Mouse (Mus musculus): ENCODE results near the gene Tns2.

Gene Tns2

DNA sequence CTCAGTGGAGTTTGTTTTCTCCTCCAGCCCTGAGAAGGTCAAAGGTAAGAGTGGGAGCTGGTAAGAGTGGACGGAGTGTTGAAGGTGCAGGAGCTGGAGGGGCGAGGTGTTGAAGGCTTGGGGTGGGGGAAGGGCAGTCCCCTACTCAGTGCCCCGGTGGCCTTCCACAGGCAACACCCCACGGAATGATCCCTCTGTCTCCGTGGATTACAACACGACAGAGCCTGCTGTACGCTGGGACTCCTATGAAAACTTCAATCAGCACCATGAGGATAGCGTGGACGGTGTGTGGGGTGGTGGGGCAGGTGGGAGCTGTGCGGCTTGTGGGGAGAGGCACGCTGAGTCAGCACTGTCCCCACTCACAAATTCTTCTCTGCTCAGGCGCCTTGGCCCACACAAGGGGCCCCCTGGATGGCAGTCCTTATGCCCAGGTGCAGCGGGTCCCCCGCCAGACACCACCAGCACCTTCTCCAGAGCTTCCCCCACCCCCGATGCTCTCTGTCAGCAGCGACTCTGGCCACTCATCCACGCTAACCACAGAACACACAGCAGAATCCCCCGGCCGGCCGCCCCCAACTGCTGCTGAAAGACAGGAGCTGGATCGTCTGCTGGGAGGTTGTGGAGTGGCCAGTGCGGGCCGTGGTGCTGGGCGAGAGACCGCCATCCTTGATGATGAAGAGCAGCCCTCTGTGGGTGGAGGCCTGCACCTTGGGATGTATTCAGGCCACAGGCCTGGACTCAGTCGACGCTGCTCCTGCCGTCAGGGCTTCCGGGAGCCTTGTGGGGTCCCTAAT lies 10.7 kb downstream of the Tns2 start:
- DNase-seq: no peak

DNA sequence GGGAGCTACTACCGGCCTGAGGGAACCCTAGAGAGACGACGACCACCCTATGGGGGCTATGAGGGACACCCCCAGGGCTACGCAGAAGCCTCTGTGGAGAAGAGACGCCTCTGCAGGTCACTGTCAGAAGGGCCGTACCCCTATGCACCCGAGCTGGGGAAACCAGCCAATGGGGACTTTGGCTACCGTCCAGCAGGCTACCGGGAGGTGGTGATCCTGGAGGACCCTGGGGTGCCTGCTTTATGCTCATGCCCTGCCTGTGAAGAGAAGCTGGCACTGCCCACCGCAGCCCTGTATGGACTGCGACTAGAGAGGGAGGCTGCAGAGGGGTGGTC lies 11.2 kb downstream of the Tns2 start:
- DNase-seq: no peak

DNA sequence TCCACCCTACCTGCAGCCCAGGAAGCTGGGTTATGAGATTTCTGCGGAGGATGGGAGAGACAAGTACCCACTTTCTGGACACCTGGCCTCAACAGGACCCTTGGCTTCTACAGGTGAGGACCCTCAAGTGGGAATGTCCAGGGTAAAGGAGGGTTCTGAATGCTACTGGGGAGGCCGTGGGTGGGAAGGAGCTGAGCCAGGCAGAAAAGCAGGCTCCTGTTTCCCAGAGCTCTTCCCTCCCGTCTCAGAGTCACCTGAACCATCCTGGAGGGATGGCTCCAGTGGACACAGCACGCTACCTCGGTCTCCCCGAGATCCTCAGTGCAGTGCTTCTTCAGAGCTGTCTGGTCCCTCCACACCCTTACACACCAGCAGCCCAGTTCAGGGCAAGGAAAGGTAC lies 12.0 kb downstream of the Tns2 start:
- no peak for DNase-seq

DNA sequence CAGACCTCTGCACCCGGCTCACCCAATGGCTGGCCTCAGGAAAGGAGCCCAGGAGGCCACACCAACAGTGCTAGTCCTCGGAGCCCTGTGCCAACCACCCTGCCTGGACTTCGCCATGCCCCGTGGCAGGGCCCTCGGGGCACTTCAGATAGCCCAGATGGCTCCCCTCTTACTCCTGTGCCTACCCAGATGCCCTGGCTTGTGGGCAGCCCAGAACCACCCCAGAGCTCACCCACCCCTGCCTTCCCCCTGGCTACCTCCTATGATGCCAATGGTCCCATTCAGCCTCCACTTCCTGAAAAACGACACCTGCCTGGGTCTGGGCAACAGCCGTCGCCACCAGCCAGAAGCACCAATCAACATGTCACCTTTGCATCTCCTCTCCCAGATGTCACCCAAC lies 12.6 kb downstream of the Tns2 start:
- no peak for DNase-seq

DNA sequence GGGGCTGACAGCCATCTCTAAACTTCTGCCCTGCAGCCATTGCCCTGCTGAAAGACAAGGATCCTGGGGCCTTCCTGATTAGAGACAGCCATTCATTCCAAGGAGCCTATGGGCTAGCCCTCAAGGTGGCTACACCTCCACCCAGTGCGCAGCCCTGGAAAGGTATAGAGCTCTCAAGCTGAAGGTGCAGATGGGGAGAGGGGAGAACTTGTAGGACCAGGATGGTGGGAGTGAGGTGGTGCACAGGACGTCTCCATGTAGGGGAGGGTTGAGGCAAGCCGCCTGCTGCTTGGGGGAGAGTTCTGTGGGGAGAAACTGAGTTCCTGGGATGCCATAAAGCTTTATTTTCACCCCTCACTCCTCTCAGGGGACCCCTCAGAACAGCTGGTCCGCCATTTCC lies 13.5 kb downstream of the Tns2 start:
- no peak for DNase-seq

DNA sequence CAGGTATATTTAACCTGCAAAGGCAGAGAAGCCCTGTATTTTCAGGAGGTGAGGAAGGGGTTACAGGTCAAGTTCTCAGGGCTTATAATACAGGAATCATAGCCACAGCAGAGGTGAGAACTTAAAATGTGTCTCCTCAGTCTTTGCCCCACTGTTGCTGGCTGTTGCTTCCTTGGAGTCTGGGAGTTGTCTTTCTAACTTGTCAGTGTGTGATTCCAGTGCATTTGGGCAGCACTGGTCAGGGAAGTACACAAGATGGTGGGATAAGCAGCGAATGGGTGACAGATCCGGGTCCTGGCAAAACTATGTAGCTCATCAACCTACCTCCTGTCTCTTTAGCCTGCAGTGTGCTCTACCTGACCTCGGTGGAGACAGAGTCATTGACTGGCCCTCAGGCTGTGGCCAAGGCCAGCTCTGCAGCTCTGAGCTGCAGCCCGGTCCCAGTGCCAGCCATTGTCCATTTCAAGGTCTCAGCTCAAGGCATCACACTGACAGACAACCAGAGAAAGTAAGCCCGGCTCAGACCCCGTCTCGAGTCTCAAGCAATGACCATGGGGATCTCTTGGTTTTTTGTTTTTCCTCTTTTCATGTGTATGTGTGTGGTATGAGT lies 14.5 kb downstream of the Tns2 start:
- DNase-seq: no peak

DNA sequence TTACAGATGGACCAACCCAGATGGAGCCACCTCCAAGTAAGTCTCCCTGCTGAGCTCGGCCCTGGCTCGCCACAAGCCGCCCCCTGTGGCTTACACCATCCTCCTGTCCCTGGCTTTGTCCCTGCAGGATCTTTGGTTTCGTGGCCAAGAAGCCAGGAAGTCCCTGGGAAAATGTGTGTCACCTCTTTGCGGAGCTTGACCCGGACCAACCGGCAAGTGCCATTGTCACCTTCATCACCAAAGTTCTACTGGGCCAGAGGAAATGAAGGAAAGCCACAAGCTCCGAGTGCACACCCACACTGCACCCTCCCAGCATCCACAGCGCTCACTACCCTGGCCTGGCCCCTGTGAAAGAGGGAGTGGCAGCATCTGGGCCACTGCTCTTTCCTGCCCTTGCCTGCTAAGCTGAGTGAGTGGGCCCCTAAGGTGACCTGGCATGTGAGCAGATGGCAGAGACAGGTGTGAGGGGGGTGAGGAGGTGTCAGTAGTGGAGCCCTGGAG lies 15.6 kb downstream of the Tns2 start:
- DNase-seq: no peak

DNA sequence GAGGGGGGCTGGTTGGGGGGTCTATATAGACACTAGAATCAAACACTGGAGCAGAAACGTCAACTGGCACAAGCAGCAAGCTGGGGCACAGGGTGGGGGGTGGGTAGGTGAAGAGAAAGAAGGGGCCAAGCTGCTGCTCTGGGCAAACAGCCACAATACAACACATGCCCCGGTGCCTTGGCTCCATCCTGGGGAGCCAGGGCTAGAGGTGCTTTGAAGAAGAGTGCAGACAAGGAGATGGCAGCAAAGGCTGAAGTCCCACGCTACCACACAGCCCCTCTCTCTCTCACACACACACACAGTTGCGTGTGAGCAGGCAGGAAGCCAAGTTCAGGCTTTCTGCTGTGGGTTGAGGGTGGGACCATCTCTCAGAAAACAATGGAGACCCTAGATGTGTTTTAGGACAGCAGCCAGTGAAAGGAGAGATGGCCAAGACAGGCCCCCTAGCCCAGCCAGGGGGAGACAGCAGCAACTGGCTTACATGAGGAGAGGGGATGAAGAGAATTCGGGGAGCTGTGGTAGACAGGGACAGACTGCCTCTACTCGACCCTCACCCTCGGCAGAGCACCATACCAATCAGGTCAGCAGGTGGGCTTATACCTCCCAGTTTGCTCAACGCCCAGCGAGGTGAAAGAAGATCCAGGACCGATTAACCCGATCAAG lies 16.7 kb downstream of the Tns2 start:
- no peak for DNase-seq

DNA sequence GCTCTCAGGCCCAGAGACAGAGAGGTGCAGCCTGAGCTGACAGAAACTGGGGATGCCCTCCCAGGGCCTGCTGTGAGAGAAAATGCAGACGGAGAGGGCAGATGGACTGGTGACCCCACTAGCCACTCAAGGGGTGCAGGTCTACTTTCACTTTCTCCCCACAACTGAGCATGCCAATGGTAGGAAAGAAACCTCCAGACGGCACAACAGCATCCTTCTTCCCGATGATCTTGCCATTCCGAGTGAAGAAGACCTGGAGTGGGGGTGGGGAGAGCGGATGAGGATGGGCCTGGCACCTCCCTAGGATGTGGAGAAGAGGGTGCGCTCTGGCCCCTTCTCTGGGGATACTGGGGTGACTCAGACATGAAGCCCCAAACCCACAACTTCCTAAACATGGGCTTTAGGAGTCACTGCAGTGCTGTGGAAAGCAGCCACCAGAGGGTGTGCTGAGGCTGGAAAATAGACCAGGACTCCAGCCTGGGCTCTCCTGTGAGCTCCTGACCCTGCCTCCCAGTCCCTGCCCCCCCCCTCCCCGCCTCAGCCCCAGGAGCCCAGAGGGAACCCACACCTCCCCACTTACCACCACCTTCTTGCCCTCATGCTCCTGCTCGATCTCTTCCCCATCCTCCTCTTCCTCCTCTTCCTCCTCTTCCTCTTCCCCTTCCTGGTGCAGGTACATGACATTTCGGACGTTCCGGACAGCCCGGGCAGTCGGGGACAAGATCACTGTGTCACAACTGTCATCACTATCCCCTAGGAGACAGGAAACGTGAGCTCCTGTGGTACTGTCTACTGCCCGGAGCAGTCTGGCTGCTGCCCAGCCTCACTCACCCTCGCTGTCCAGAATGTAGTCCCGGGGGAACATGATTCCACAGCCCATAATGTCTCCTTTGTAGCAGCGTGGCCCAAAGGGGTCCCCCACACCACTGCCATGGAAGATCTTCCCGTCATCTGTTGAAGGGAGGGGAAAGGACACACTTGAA lies 17.5 kb downstream of the Tns2 start:
- DNase-seq: peak in 1 of 2 experiments; percentile 53

DNA sequence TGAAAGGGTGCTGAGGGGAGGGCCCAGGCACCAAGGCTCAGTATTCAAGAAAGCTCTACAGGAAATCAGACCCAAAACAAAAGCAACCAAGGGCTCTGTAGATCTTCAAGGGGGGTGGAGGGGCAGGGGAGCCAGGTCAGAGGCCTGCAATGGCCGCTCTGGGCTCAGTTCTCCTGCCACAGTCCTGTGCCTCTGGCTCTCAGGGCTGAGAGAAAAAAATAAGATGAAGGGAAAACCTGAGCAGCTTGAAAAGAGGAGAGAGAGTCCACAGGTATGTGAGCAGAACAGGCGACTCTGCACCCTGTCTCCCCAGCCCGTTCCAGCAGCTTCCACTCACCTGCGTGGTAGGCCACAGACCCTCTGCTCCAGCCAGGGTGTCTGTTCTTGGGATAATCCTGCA lies 18.4 kb downstream of the Tns2 start:
- DNase-seq: no peak

DNA sequence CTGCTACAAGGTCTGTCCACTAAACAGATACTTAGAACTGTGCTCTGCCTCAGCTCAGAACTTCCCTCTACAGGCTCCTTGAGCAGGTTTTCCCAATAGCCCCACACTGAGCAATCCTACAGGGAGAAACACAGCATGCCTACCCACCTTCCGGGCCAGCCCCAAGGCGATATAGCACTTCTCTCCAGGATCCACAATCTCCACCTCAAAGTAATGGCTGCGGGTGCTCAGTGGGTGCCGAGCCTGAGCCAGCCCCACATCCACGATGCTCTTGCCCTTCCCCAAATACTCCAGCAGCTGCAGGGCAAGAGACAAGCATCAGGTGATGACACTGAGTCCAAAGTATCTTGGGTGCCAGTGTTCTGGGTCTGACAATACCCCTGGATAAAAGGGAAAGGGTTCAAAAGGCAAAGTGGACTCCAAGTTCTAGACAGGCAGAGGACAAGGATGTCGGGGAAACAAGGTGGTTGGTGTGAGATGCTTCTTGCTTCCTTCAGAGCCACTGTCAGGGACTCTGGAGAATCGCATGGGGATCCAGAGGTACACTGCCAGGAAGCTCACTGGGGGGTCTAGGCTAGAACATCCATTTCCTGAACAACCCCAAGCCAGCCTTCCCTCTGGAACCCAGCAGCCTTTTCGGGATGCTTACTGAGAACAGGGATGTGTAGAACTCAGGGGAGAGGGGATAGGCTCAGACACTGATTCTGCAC lies 19.1 kb downstream of the Tns2 start:
- no peak for DNase-seq

DNA sequence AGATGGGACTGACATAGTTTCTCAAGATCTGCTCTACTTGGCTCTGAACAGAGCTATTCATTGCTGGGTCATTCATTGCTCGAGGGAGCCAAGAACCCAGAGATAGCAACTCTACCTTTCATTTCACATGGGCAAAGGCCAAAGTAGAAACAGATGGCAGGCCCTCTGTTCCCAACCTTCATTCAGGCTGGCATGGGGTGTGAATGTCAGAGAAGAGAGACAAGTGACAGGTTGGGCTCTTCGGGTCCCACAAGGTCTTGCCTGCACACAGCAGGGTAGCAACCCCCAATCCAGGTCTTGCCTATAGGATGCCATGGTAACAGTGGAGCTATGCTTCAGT lies 19.6 kb downstream of the Tns2 start:
- no peak for DNase-seq

DNA sequence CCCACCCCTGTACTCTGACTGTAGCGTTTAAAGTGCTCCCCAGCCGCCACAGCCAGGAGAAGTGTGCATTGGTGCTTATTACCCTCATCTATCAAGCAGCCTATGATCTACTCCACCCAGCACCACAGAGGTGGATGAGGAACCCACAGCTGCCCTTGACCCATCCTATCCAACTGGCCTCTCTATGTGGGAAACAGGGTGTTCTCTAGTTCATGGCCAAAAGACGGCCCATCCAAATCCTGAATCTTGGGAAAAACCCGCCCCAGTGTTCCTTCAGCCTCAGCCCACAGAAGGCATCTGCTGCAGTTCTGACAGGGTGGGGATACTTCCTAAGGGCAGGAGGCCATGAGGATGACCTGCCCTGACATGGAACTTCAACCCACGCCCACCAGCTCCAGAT lies 20.3 kb downstream of the Tns2 start:
- DNase-seq: peak in 1 of 2 experiments; percentile 7

DNA sequence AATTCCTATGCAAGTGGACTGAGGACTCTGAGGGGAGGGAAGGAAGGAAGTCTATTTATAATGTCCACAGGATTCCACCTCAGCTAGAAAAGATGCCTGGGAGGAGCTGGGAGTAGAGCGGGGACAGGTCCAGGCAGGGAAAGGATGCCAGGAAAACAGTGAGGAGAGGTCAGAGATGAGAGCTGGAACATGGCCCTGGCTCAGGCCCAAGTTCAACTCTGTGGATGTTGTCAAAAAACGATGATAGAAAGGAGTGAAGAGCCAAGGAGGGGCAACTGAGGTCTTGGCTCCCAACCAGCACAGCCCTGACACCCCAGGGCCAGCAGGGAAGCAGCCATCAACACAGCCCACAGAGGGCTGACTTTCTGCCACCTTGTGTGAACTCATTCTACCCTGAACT lies 26.1 kb downstream of the Tns2 start:
- peak; percentile 64 to 75 for DNase-seq

DNA sequence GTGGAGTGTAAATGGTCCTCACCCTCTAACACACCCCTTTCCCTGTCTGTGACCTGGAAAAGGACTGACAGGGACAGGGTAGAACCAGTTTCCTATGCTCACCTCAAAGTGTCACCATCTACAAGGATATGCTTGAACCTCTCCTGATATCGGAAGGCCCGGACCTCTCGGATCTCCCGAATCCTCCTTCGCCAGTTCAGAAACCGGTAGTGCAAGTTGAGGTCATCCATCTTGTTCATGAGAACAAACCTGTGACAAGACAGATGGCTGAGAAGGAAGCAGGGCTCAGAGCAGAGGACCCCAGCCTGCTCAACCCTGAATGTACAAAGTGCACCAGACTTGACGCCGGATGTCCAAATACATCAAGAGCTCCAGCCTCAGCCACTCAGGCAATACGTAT lies 33.1 kb downstream of the Tns2 start:
- DNase-seq: no peak

DNA sequence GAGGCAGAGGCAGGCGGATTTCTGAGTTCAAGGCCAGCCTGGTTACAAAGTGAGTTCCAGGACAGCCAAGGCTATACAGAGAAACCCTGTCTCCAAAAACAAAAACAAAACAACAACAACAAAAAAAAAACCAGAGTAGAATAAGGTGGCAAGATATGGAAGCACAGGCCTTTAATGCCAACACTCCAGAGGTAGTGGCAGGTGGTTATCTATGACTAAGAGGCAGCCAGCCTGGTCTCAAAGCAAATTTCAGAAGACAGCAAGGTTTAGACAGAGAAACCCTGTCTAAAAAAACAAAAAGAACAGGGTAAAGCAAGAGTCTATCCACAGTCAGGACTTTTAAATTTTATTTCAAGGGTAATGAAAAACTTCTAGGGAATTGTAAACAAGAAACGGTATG lies 34.5 kb downstream of the Tns2 start:
- no peak for DNase-seq

DNA sequence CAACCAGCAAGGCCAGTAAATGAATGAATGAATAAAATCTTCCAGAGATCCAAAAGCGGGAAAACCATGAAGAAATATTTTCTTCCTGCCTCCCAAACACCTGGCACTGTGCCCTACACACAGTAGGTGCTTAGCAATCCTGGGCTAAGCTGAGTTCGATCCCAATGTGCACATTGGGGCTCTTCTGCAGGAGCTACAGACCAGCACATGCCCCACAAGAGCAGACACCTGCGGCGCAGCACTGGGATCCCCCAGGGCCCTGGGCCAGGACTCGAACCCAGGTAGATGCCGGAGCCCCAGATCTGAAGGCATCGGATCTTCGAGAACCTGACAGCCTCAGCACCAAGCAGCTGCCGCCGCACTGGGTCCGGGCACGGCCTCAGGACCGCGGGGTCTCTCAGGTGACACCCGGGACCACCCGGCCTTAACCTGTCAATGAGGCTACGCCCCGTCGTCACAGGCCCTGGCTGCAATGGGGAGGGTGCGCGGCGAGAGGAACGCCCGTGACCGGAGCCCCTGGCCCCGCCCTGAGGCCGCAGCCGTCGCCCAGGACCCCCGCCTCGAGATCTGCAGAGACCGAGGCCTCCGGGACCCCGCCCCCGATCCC lies 35.4 kb downstream of the Tns2 start:
- DNase-seq: no peak

DNA sequence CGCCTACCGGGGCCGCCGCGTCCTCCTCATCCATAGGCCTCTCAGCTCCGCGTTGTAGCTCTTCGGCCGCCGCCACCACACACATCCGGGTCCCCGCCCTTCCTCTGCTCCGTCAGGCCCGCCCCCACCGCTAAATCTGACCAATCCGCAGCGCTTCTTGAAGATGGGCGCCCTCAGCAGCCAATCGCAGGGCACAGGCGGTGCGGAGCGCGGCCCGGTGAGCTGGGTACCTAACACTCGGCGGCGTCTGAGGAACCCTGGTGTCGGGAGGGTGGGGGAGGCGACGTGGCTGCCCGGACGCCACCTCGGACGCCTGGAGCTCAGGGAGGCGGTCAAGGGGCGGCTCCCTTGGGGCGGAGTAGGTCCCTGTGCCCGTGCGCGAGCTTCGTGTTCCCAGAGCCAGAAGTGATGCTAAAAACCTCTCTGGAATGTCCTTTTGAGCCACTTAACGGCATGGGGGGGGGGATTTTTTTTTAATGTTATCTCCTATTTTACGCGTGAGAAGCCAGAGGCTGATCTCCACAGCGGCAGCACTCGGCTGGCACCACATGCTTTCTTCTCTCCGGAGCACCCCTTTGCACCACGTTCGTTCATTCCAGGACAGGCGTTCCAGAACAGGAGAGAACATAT lies 36.0 kb downstream of the Tns2 start, which contains the start of gene Spryd3:
TSS of gene Spryd3 (minus strand) at position 106 of the 630 bp plus-strand sequence.
- DNase-seq: peak; percentile 97

DNA sequence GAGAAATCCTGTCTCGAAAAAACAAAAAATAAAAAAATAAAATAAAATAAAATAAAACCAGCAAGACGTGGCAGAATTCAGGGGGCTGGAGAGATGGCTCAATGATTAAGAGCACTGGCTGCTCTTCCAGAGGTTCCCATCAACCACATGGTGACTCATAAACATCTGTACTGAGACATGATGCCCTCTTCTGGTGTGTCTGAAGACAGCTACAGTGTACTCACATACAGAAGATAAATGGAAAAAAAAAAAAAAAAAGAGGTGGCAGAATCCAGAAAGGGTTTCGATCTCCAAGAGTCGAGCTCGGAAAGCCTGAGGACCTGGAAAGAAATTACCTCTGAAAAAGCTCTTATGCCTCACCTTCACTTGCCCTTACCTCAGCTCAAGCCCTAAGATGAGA lies 40.9 kb downstream of the Tns2 start:
- no peak for DNase-seq

DNA sequence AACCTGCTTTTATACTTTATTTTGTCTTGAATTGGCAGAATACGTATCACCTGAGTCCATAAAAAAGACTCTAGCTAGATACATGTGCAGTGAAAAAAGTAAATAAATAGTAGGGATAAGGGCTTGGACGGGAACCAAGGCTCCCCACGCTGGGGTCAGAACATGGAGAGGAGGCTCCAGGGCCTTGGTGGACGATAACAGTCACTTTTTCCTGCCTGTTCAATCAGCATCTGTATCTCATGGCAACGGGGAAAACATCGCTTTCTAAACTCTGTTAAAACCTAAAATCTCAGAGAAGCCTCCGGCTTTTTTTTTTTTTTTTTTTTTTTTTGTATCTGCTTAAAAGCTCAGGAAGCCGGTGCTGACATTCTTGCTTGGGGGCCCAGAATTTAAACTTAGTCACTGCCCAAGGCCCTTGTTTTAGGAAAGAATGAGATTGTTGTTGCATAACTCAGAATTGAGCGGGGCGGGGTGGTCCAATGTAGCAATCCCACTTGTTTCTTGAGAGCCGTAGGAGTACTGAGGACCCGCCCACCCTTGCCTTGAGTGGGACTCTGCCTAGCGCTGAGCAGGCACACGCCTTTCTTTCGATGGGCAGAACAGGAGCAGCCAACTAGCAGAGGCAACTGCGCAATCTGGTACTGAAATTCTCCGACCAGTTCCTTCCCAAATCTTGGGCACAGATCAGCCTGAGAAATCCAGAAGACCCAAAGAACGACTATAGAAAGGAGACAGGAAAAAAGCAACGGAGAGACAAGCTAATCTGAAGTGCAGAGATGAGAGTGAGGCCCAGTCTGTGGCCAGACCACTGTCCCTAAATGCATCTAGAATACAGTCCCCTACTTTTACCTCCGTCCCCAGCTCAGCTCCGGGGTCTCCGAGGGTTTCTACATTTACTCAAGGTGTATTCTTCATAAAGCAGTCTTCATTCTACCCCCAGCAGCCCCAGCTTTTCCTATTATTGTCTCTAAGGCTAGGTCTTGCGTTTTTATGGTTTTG lies 43.0 kb downstream of the Tns2 start:
- no peak for DNase-seq

Data from kidney, adult 8-10 months (tissue).